Mouse (Mus musculus): Measurements from ENCODE around the gene H2al1m.

- TF ChIP-seq CTCF (IDR thresholded peaks at IDR 0.05; ENCODE audit: low read depth, low read length) (no peak), POLR2A (IDR thresholded peaks at IDR 0.05; ENCODE audit: borderline replicate concordance, low read depth, low read length) (no peak)
Measured at GRCm38 (mm10) chrX:9298413-9298864, 14.9 kb downstream of the H2al1m start.

All from bone marrow macrophage, adult 2 months (primary cell).